Mouse (Mus musculus): ENCODE data around the gene Kcnmb3. TPM values are rescaled to one million over a fixed set of nuclear protein-coding genes. Genes with fewer than 3 reads are reported as not detected.
"Not testable (repeated sequence)": the region's sequence is repeated elsewhere in the genome, so short reads cannot be mapped to it uniquely, and the experiment has no call there.

Kcnmb3 gene
- total RNA-seq, 2 experiments from 2014 or later, result 0.43 to 0.92 TPM

GRCm38 (mm10) chr3:32430394-32430793 is 61.6 kb downstream of the Kcnmb3 start:
- no peak for DNase-seq

- DNase-seq, result not testable (repeated sequence)
Observed at GRCm38 (mm10) chr3:32429351-32429750, 62.7 kb downstream of the Kcnmb3 start.

- DNase-seq, result no peak
Observed at GRCm38 (mm10) chr3:32428921-32429320, 63.1 kb downstream of the Kcnmb3 start.

GRCm38 (mm10) chr3:32428361-32428760 is 63.7 kb downstream of the Kcnmb3 start:
- DNase-seq, result no peak

- DNase-seq, result no peak
Observed at GRCm38 (mm10) chr3:32427695-32428094, 64.3 kb downstream of the Kcnmb3 start.

Other genes with a start within 250 kb of the Kcnmb3 start
- gene Zmat3, start 126.2 kb downstream of the Kcnmb3 start, total RNA-seq (2021), result 10 to 100 TPM; 67.9 to 69.7 TPM
- gene Pik3ca, start 94.6 kb downstream of the Kcnmb3 start, total RNA-seq (2021), result 10 to 100 TPM; 51.1 to 53.8 TPM
- gene Zfp639, start 18.0 kb upstream of the Kcnmb3 start, total RNA-seq (2021), result 10 to 100 TPM; 36.4 to 42.9 TPM
- gene Mfn1, start 37.2 kb upstream of the Kcnmb3 start, total RNA-seq (2021), result 10 to 100 TPM; 85.1 to 98.9 TPM
- gene Gnb4, start 124.4 kb upstream of the Kcnmb3 start, total RNA-seq (2021), result 10 to 100 TPM; 19.2 to 20.4 TPM
- gene Actl6a, start 214.1 kb upstream of the Kcnmb3 start, total RNA-seq (2021), result 10 to 100 TPM; 18.0 to 21.4 TPM
- 100 to 1,000 TPM; 193 to 207 TPM for gene Ndufb5, start 244.8 kb upstream of the Kcnmb3 start, total RNA-seq (2021)
- 10 to 100 TPM; 19.3 to 20.6 TPM for gene Mrpl47, start 245.4 kb upstream of the Kcnmb3 start, total RNA-seq (2021)